Mouse (Mus musculus) hindbrain, embryonic 10.5 days (tissue): ENCODE results near the gene Gm10490. TPM values are rescaled to one million over a fixed set of nuclear protein-coding genes. Genes with fewer than 3 reads are reported as not detected.
"Not testable (repeated sequence)": the region's sequence is repeated elsewhere in the genome, so short reads cannot be mapped to it uniquely, and the experiment has no call there.

Source experiments
- DNase-seq: peaks from one replicate; pipeline ENCODE4 v3.0.0-alpha.2; 2017; ENCODE audit warnings: low spot score
- H3K27ac ChIP-seq: fragments of 300-500 bp; sonication (generic); 2 replicates; pipeline ENCODE4 v1.5.1; 2016; ENCODE audit warnings: mild to moderate bottlenecking, moderate library complexity
- H3K27me3 ChIP-seq: fragments of 300-500 bp; sonication (generic); 2 replicates; pipeline ENCODE4 v1.6.1; 2016; ENCODE audit warnings: mild to moderate bottlenecking; ENCODE audit not compliant: poor library complexity, insufficient read depth, severe bottlenecking
- H3K36me3 ChIP-seq: fragments of 300-500 bp; sonication (generic); 2 replicates; pipeline ENCODE4 v1.6.1; 2016; ENCODE audit warnings: mild to moderate bottlenecking, moderate library complexity
- H3K4me1 ChIP-seq: fragments of 300-500 bp; sonication (generic); replicated peaks from 2 replicates; pipeline ENCODE4 v1.6.1; 2016; ENCODE audit warnings: mild to moderate bottlenecking
- H3K4me3 ChIP-seq: fragments of 300-500 bp; sonication (generic); 2 replicates; pipeline ENCODE4 v1.5.1; 2016; ENCODE audit warnings: mild to moderate bottlenecking, moderate library complexity
- H3K9me3 ChIP-seq: fragments of 300-500 bp; sonication (generic); 2 replicates; pipeline ENCODE4 v1.6.1; 2016; ENCODE audit warnings: mild to moderate bottlenecking, moderate library complexity
- WGBS: fragments of 180-500 bp; shearing (Covaris S2); methylation state at CpG from one replicate; pipeline ENCODE4 v1.1.7; 2016; 5-methylcytosine and 5-hydroxymethylcytosine counted together
- polyA plus RNA-seq: library from polyadenylated mRNA; unstranded; fragments of >200 nt; fragmentation: Nextera tagmentation; extraction: Ambion mirVana; gene quantifications from 2 replicates; pipeline ENCODE4 v1.2.1, GENCODE M21; 2016

The Gm10490 gene
- not detected in 2 replicates for polyA plus RNA-seq

GRCm38 (mm10) chrX:7909242-7909641 is at the start of gene Gm10490:
Gene Gm10490 (plus strand): TSS chrX:7909542.
- not testable (repeated sequence) for H3K4me1 ChIP-seq, H3K27ac ChIP-seq, DNase-seq, H3K4me3 ChIP-seq, H3K27me3 ChIP-seq, H3K9me3 ChIP-seq
- peaks cover 25% of the 10 kb centered on the region for H3K36me3 ChIP-seq
- WGBS = 94% methylated on average over 4 of the region's 4 CpGs

GRCm38 (mm10) chrX:7863181-7863580 is 46.2 kb upstream of the Gm10490 start:
- no peak for DNase-seq
- H3K36me3 ChIP-seq = peaks cover 26% of the 10 kb centered on the region
- H3K27me3 ChIP-seq = no peaks in the 10 kb centered on the region
- 86% methylated on average over 1 of the region's 1 CpGs for WGBS
- no peak overlapping the region for H3K27ac ChIP-seq
- H3K4me3 ChIP-seq = no peak overlapping the region
- no peaks in the 10 kb centered on the region for H3K4me1 ChIP-seq
- no peaks in the 10 kb centered on the region for H3K9me3 ChIP-seq

DNA sequence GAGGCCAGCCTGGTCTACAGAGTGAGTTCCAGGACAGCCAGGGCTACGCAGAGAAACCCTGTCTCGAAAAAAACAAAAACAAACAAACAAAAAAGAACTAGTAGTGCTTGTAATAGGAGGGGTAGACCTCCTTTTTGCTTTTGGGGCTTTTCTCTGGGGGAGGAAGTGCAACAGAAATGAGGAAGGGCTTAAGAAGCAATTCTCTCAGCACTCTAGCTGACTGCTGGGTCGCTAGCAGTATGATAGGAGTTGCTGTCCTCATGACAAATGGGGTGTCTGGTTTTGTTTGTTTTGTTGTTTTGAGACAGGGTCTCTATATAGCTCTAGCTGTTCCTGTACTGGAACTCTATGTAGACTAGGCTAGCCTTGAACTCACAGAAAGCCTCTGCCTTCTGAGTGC is 44.8 kb upstream of the Gm10490 start:
- Histone ChIP-seq H3K9me3 (no peaks in the 10 kb centered on the region), H3K36me3 (peaks cover 19% of the 10 kb centered on the region), H3K4me1 (no peaks in the 10 kb centered on the region), H3K27ac (no peak overlapping the region), H3K4me3 (no peak overlapping the region), H3K27me3 (no peaks in the 10 kb centered on the region)
- 73% methylated on average over 3 of the region's 3 CpGs for WGBS
- DNase-seq = no peak

DNA sequence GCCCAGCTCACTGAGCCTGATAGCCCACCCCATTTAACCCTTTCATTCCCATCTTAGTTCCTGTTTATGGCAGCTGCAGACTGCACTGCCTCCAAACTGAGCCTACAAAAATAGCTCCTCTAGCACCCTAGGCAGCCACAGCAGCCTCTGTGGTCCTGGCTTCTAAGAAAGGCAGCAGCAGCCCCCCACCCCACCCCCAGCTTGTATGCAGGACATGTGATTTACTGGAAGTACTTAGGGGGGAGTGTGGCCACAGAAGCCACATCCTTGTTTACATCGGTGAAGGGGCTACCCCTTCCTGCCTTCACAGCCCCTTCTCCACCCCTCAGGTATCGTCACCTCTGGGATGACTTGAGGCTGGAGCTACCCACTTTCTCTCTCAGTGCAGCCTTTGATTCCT is 44.0 kb upstream of the Gm10490 start:
- Histone ChIP-seq H3K27ac (no peak overlapping the region), H3K36me3 (peaks cover 18% of the 10 kb centered on the region), H3K9me3 (no peaks in the 10 kb centered on the region), H3K4me1 (no peaks in the 10 kb centered on the region), H3K4me3 (no peak overlapping the region), H3K27me3 (no peaks in the 10 kb centered on the region)
- 82% methylated on average over 2 of the region's 2 CpGs for WGBS
- no peak for DNase-seq

DNA sequence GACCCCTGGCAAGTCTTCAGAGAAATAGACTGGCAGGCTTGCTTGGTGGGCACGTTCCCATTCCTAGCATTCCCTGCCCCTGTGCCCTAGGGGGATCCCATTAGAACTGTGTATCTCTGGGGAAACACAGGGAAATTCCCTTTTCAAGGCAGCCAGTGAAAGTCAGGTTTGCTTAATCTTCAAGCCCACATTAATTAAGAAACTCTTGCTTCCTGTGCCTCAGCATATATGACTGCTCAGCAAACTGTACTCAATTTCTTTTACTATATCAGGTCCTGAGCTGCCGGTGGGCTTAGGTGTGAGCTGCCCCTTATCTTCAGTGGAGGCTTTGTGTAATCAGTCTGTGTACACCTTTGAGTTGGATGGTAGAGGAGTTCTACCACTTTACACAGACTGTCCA is 43.6 kb upstream of the Gm10490 start:
- H3K27ac ChIP-seq = no peak overlapping the region
- H3K27me3 ChIP-seq = no peaks in the 10 kb centered on the region
- peaks cover 16% of the 10 kb centered on the region for H3K36me3 ChIP-seq
- WGBS = 83% methylated on average over 2 of the region's 2 CpGs
- no peak for DNase-seq
- no peaks in the 10 kb centered on the region for H3K4me1 ChIP-seq
- H3K9me3 ChIP-seq = no peaks in the 10 kb centered on the region
- H3K4me3 ChIP-seq = no peak overlapping the region

DNA sequence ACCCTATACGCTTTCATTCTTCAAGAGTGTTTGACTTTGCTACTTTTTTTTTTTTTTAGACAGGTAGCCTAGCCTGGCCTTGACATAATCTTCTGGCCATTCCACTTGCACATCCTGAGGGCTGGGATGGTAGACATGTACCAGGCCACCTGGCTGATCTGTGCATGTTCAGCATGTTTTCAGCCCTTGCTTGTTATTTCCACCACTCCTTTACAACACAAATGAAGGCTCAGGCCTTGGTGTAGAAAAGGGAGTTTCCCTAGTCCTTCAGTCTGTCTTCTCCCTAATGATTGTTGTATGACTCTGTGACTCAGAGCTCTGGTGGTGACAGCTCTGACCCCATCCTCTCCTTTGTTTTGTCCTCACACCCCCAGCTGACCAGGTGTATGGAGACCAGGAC is 42.2 kb upstream of the Gm10490 start:
- DNase-seq = no peak
- WGBS = 97% methylated on average over 1 of the region's 1 CpGs

DNA sequence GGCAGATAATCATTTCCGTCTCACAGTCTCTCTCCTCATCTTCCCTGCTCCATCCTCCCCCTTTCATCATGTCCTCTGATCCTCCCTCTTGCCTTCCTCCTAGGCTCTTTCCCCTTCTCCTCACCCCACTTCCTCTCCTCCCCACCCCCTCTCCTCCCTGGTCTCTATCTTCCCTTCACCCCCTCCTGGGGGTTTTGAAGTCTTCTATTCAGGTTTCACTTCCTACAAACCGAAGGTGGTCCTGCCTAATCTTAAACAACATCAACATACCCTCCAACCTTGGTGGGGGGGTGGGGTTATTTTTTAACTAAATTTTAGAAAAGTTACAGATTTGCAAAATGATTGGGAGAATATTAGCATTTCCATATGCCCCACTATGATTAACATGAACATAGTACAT is 40.8 kb upstream of the Gm10490 start:
- DNase-seq = no peak
- WGBS = 41% methylated on average over 2 of the region's 2 CpGs
- Histone ChIP-seq H3K9me3 (no peaks in the 10 kb centered on the region), H3K36me3 (peaks cover 36% of the 10 kb centered on the region), H3K27me3 (no peaks in the 10 kb centered on the region), H3K4me1 (no peaks in the 10 kb centered on the region), H3K4me3 (no peak overlapping the region), H3K27ac (no peak overlapping the region)

More for the DNA sequence above, 42.2 kb upstream of the Gm10490 start:
- Histone ChIP-seq H3K36me3 (peaks cover 22% of the 10 kb centered on the region), H3K27me3 (no peaks in the 10 kb centered on the region), H3K4me3 (no peak overlapping the region), H3K27ac (no peak overlapping the region), H3K9me3 (no peaks in the 10 kb centered on the region), H3K4me1 (no peaks in the 10 kb centered on the region)

- Histone ChIP-seq H3K36me3 (peaks cover 49% of the 10 kb centered on the region), H3K4me1 (no peaks in the 10 kb centered on the region), H3K4me3 (no peak overlapping the region), H3K9me3 (no peaks in the 10 kb centered on the region), H3K27ac (no peak overlapping the region), H3K27me3 (no peaks in the 10 kb centered on the region)
- DNase-seq = no peak
- WGBS = 48% methylated on average over 3 of the region's 3 CpGs
These were observed 39.5 kb upstream of the Gm10490 start for GRCm38 (mm10) chrX:7869826-7870225.

- Histone ChIP-seq H3K4me1 (peaks cover 14% of the 10 kb centered on the region), H3K4me3 (peak within 1 kb of the TSS; percentile 60), H3K36me3 (peaks cover 29% of the 10 kb centered on the region), H3K9me3 (no peaks in the 10 kb centered on the region), H3K27me3 (no peaks in the 10 kb centered on the region), H3K27ac (peak within 1 kb of the TSS; percentile 69; the same call in 1 of the 2 replicates)
- peak; percentile 74 for DNase-seq
- WGBS = 17% methylated on average over 38 of the region's 38 CpGs
These were observed 31.3 kb upstream of the Gm10490 start, which contains the start of gene Pim2 for GRCm38 (mm10) chrX:7878007-7878419. Gene Pim2 (plus strand): TSS chrX:7878262.

GRCm38 (mm10) chrX:7878495-7878894 is 30.8 kb upstream of the Gm10490 start:
- H3K4me1 ChIP-seq = peaks cover 14% of the 10 kb centered on the region
- H3K4me3 ChIP-seq = peak overlapping the region; percentile 60
- no peaks in the 10 kb centered on the region for H3K9me3 ChIP-seq
- H3K36me3 ChIP-seq = peaks cover 25% of the 10 kb centered on the region
- WGBS = 21% methylated on average over 21 of the region's 21 CpGs
- DNase-seq = no peak
- H3K27ac ChIP-seq = peak overlapping the region; percentile 69; the same call in 1 of the 2 replicates
- H3K27me3 ChIP-seq = no peaks in the 10 kb centered on the region

- H3K27ac ChIP-seq = no peak overlapping the region
- H3K9me3 ChIP-seq = no peaks in the 10 kb centered on the region; the same call in 1 of the 2 replicates
- 12% methylated on average over 11 of the region's 11 CpGs for WGBS
- peak; percentile 73 for DNase-seq
- H3K4me1 ChIP-seq = peaks cover 16% of the 10 kb centered on the region
- H3K4me3 ChIP-seq = peak overlapping the region; percentile 60
- H3K36me3 ChIP-seq = peaks cover 11% of the 10 kb centered on the region
- H3K27me3 ChIP-seq = no peaks in the 10 kb centered on the region
These were observed 29.5 kb upstream of the Gm10490 start for GRCm38 (mm10) chrX:7879819-7880218.

GRCm38 (mm10) chrX:7883841-7884567 is 25.3 kb upstream of the Gm10490 start, which contains the start of gene Slc35a2:
Gene Slc35a2 (plus strand): TSS chrX:7884028.
- peak; percentile 82 for DNase-seq
- Histone ChIP-seq H3K4me3 (peak within 1 kb of the TSS; percentile 64), H3K4me1 (peaks cover 13% of the 10 kb centered on the region), H3K27me3 (no peaks in the 10 kb centered on the region), H3K36me3 (peaks cover 16% of the 10 kb centered on the region; the same call in 1 of the 2 replicates), H3K9me3 (no peaks in the 10 kb centered on the region; the same call in 1 of the 2 replicates), H3K27ac (peak within 1 kb of the TSS; percentile 87)
- WGBS = 13% methylated on average over 49 of the region's 49 CpGs

DNA sequence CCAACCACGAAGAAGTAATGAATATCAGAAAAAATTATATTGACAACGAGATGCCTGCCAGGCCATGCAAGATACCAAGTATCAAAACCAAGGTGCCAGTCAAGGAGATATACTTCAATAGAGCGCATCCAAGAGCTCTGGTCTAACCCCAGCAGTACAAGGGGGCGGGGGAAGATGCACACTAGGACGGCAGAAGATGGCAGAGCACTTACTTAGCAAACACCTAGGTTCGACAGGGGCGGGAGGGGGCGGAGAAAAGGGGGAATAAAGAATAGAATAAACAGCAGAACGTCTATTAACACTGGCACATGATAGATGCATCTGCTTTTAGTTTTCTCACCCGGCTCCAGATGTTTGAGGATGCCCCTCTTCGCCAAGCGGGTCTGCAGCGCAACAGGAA is 11.1 kb upstream of the Gm10490 start:
- peaks cover 7% of the 10 kb centered on the region for H3K4me1 ChIP-seq
- H3K27me3 ChIP-seq = no peaks in the 10 kb centered on the region
- H3K4me3 ChIP-seq = peak overlapping the region; percentile 60
- 0 out of 2 replicates have a peak, but pooled peaks cover 8% of the 10 kb centered on the region for H3K9me3 ChIP-seq
- H3K36me3 ChIP-seq = peaks cover 32% of the 10 kb centered on the region
- no peak for DNase-seq
- WGBS = 27% methylated on average over 13 of the region's 13 CpGs
- H3K27ac ChIP-seq = peak overlapping the region; percentile 89
